Mouse (Mus musculus) MEL-GATA-1-ER (cell line): ENCODE results near the gene Ccdc150.

Experiments used
- DNase-seq: peaks from one replicate; pipeline ENCODE4 v3.0.0-alpha.2; 2012; ENCODE audit warnings: low read depth; ENCODE audit errors: extremely low read depth

Ccdc150 gene

DNA sequence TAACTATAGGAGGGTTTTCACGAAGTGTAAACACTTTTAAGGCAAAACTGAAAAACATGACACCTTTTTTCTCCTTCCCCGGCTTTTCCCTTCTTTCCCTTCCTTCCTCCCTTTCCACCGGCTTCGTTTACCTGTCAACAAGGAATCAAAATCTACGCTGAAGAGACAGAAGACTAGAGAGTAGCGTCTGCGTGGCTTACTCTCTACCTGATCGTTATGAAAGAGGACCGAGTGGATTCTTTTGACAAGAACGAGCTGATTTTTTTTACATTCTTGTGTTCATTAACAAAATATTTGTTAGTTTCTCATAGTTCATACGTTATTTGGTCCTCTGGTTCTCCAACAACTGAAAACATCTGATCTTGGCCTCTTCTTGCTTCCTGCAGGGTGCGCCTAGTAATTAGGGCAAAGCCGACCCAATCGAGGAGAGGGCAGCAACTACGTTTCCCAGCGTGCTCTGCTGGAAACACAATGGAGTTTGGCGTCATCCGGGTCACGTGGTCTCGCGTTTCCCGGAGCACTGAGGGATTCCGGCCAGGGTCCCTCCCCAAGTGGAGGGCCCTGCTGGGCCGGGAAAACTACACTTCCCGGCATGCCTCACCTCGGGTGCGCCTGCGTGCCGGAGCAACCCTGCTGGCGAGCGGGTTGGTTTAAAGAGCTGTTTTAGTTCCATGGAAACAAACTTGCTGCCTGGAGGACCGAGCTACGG, at the start of gene Ccdc150:
Gene Ccdc150 (plus strand): TSS at position 526 of the 709 bp plus-strand sequence.
- no peak for DNase-seq

DNA sequence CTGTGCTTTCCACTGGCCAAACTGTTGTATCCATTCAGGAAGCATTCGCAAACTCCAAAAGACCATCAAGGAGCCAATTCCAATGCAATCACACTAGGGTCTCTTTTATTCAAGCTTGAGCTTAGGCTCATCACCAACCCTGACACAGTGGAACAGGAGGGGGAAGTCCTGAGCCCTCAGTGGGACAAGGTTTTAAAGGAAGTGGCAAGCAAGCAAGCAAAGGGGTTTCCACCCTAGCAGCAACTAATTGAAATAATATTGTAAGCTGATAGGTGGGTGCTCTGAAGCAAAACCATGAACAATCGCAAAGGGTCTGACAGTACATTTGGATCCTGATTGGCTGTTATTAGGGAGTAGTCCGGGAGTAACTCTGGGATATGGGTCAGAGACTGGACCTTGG, 30.2 kb upstream of the Ccdc150 start:
- no peak for DNase-seq

DNA sequence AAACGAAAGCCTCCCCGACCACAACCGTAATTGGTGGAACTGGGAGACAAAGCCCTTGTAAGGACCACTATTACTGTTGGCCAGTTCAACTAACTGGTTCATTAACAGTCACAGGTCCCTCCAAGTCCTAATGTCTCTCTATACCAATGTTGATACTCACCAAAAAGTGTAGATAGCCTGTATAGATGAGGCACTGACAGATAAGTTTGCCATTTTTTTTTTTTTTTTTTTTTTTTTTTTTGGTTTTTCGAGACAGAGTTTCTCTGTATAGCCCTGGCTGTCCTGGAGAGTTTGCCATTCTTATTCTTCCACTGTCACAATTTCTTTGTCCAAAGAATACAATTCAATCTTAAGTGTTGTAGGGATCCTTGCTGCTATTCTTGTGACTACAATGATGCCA, 7.8 kb upstream of the Ccdc150 start:
- no peak for DNase-seq

DNA sequence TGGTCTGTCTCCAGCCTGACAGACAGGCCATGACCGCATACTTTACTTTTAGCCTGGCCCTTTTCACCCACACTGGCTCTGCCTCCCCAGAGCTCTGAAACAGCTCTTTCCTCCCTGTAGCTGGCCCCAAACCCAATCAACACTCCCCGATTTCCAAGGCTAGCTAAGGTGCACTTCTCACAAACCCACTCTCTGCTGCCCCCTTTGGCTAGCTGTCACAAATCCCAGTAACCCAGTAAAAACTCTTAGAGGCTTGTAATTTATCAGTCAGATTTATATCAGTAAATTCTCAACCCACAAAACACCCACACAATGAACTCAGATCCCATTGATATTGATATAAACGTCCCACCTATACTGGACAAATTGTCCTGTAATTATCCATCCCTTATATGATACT, 25.1 kb downstream of the Ccdc150 start:
- DNase-seq: no peak

DNA sequence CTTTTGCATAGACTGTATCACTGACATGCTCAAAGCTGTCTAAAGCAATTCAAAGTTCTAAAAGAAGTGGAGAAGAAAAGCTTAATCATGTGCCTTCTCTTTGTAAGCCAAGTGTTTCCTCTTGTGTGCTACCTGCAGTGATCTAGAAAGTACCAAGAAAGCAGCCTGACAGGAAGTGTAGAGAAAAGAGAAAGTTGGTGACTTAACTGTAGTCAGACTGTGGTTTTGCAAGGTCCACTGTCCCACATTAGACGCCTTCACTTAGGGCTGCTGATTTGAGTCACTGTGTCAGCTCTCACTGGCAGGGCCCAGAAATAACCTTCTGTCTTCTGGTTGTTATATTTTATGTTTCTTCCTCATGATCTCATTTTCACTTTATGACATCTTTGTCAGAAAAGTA, 29.1 kb downstream of the Ccdc150 start:
- DNase-seq: no peak

DNA sequence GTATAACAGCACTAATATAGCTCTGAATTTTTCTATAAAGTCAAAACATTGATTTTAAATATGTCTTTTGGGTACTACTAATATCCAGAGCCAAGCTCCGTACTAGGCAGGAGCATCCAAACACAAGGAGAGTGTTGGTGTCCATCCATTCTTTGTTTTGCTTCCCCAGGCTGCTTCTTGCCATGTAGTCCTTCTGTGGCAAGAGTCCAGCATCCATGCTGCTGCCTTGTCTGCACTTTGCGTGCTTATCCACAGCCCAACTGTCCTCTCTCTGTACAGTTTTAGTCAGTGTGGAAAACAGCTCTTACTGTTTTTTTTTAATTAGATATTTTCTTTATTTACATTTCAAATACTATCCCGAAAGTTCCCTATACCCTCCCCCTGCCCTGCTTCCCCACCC, 30.2 kb downstream of the Ccdc150 start:
- DNase-seq: no peak

DNA sequence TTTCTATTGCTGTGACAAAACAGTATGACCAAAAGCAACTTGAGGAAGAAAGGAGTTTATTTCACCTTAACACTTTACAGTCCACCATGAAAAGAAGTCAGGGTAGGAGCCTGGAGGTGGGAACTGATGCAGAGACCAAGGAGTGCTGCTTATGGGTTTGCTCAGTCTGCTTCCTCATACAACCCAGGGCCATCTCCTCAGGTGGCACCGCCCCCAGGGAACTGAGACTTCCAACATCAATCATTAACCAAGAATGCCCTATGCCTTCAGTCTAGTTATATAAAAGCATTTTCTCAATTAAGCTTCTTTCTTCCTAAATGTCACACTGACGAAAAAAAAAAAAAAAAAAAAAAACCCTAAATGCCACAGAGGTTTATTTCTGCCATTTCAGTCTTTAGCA, 55.9 kb downstream of the Ccdc150 start:
- no peak for DNase-seq

DNA sequence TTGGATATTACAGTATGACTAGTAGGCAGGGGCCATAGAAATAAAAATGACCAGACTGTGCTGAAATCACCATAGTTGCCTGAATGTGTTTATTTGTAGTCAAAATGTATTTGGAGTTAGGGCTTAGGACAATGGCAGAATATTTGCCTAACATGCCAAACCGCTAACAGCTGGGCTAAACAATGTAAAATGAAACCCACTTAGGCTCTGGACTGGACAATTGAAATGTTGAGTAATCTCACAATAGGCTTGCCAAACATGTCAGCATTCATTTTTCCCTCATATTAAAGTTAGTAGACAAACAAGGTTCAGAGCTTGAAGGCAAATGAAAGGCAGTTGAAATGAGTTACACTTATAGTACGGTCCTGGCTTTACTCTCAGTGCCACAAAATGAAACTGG, 76.2 kb downstream of the Ccdc150 start:
- no peak for DNase-seq

DNA sequence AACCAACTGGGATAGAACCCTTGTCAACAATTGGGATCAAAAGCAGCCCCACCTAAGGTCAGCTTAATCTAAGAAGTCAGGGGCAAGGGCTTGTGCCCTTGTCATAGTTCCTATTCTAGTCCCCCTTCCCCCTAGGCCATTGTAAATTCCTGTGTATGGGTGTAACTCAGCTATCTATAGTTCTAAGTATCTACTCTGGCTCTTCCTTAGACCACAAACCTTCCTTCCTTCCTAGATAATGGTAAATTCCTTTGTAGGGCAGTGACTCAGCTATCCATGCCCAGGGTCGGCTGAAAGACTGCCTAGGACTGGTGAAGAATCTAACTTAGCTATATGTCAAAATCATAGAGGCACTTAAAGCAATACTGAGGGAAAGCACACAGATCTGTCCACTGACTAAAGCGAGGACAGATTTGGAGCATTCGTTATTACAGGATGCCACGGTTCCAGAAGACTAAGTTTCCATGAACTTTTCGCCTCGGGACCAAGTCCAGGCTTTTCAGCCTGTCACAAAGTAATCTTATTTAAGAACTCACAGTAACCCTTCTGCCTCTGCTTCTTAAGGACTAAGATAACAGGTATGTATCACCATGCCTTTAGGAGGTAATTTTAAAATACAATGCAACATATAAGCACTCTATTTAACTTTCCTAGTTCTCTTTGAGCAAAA, 77.5 kb downstream of the Ccdc150 start:
- peak; percentile 21 for DNase-seq

DNA sequence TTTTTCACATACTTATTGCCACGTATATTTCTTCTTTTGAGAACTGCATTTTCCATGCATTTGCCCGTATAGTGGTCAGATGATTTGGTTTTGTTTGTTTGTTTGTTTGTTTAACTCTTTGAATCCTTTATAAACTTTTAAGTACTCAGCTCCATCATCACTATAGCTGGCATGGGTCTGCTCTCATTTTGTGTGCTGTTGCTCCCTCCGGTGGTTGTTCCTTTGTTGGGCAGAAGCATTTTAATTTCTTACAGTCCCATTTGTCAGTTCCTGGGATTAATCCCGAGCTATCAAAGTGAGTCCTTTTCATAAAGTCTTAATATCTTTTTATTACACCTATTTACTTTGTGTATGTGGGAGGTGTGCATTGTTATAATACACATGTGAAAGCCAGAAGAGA, 82.5 kb downstream of the Ccdc150 start:
- DNase-seq: no peak

DNA sequence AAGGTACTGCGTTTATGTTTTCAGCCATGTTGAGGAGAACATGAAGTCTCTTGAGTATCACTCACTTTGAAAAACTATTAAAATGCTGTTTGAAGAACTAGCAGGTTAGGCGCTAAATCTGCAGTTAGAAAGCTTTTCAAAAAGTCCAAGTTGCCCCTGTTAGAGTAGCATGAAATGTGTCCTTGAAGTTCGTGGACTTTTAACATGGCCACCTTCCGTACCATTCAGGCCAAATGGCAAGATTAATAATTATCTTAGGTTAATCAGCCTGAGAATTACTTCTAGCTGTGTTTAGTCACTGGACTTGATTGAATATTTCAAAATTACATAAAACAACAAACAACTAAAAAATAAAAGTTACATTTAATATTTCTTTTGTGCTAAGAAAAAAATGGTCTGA, 104.3 kb downstream of the Ccdc150 start:
- no peak for DNase-seq

DNA sequence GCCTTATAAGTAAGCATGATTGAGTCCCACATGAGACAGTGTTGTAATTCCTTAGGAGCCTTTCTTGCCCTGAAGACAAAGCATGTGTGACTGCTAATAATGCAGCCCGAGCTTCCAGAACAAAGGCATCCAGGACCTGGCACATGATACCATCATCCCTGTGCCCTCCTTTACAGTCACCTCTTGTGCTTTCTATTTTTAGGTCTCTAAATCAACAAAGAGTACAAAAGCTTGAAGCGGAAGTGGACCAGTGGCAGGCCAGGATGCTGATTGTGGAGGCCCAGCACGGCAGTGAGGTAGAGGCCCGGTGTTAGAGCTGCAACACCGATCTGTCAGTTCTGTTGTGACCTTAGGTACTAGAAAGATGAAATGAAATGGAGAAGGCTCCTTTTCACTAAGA, 105.0 kb downstream of the Ccdc150 start:
- no peak for DNase-seq

DNA sequence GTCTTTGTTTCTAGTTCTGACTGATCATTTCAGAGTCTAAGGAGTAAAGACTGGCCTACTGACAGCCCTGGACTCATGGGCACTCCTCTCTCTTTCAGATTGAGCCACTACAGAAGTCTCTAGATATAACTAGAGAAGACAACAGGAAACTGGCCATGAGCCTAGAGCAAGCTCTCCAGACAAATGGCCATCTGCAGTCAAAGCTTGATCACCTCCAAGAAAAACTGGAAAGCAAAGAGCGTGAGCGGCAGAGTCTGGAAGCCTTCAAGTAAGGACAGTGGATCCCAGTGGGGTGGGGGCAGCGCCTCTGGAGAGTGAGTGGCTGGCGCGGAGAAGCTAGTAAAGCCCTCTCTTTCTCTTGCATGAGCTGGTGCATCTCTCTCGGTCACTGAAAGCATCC, 106.1 kb downstream of the Ccdc150 start:
- DNase-seq: no peak

DNA sequence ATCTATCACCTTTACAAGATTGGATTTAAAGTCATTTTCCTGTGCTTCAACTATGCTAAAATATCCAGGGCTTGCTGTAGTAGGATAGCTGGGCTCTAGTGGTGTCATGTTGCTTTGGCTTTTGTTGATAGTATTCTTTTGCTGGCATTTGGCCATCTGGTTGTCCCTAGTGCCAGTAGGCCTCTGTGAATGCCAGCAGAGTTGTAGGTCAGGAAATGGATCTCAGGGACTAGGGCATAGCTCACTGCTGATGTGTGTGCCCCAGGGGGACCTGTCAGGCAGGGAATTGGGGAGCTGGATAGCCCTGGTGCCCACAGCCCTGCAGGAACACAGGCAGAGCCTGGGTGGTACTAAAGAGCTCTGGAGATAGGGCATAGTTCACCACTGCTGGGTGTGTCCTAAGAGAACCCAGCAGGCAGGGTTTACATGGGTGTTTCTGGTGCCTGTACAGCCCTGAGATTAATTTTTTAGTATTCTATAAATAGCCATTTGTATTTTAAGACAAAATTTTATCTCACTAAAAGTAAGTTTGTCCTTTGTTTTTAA, 127.1 kb downstream of the Ccdc150 start:
- DNase-seq: no peak

DNA sequence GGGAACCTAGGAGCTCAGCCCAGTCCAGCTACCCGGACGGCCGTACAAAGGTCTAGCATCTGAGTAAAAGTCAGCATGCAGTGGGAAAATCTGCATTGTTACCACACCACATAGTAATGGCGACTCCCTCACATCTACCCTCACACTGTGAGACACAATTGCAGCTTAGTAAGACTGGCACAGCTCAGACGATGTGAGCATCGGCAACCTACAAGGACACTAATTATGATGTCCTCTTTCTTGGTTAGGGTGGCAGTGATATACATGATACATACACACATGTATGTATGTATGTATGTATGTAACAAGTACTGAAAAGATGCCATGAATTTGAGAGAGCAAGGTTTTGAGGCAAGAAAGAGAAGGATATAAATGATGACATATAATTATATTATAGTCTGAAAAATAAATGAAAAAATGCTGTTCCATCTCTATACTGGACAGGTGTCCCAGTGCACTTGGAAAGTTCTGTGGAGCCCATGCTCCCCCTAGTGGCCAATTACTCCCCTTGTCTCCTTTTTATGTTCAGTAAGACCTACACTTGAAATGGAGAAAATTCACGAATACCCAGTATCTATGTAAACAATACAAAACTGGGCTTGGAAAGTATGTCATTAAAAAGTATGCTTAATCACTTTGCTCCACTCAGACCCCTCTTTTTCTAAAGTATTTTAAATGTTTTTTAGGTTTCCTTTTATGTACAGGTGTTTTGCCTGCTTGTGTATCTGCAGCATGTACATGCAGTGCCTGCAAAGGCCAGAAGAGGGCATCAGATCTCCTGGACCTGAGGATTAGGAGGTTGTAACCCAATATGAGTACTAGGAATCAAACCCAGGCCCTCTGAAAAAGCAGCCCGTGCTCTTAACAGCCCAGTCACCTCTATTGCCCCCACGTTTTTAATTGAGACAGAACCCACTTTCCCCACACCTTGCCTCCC, 130.8 kb downstream of the Ccdc150 start:
- DNase-seq: peak; percentile 44

DNA sequence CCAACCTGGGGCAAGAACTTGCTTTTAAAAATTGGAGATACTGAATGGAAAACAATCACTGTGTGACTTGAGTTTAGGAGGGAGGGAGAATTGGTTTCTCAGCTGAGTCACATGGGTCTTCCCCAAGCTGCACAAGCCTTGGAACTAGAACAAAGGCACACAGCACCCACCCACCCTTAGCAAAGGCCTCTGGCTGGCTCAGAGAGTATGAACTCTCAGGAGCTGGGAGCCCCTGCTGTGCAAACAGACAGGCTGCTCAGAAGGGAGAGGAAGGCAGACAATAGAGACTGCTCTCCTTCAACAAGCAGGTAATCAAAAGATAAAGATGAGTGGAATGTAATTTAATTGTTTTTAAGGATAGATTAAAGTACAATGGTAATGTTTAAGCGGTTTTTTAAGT, 133.7 kb downstream of the Ccdc150 start:
- DNase-seq: no peak

DNA sequence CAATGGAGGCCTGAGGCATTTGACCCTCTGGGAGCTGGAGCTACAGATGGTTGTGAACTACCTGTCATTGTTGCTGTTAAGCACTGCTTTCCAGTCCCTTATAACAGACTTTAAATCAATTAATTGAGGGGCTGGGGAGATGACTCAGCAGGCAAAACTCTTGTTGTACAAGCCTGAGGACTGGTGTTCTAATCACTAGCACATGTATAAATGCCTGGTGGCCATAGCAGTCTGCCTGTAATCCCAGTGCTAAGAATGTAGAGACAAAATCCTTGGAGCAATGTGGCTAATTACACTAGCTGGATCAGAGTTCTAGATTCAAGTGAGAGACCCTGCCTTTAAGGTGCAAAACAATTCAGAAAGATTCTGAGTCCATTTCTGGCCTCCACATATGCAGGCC, 152.3 kb downstream of the Ccdc150 start:
- no peak for DNase-seq
